Mouse (Mus musculus) thymus, adult 2 months (tissue): ENCODE measurements around the gene Ankrd42.

Experiments used
- CTCF ChIP-seq: fragments of 200-500 bp; IDR thresholded peaks from 2 replicates; pipeline ENCODE4 v1.5.1; 2012; ENCODE audit warnings: mild to moderate bottlenecking, control low read depth, low read length, moderate library complexity, borderline replicate concordance; ENCODE audit not compliant: control insufficient read depth, poor library complexity, insufficient read depth; ENCODE audit errors: extremely low read depth
- POLR2A ChIP-seq: fragments of 200-500 bp; IDR thresholded peaks from 2 replicates; pipeline ENCODE4 v1.6.1; 2012; ENCODE audit warnings: mild to moderate bottlenecking, low read length, control low read depth, moderate library complexity; ENCODE audit not compliant: control insufficient read depth, poor library complexity, insufficient read depth; ENCODE audit errors: extremely low read depth

GRCm38 (mm10) chr7:92675131-92675530, 38.2 kb upstream of the Ankrd42 start:
- TF ChIP-seq POLR2A (no peak), CTCF (no peak)
